Mouse (Mus musculus): ENCODE data around the gene Med20. TPM values are rescaled to one million over a fixed set of nuclear protein-coding genes. Genes with fewer than 3 reads are reported as not detected.
A peak's percentile ranks its signal among the peaks of the same experiment; 100 is the strongest.

Gene Med20
- total and polyA plus RNA-seq, 3 experiments, result 45.7 to 62.6 TPM; not detected in 1

DNA sequence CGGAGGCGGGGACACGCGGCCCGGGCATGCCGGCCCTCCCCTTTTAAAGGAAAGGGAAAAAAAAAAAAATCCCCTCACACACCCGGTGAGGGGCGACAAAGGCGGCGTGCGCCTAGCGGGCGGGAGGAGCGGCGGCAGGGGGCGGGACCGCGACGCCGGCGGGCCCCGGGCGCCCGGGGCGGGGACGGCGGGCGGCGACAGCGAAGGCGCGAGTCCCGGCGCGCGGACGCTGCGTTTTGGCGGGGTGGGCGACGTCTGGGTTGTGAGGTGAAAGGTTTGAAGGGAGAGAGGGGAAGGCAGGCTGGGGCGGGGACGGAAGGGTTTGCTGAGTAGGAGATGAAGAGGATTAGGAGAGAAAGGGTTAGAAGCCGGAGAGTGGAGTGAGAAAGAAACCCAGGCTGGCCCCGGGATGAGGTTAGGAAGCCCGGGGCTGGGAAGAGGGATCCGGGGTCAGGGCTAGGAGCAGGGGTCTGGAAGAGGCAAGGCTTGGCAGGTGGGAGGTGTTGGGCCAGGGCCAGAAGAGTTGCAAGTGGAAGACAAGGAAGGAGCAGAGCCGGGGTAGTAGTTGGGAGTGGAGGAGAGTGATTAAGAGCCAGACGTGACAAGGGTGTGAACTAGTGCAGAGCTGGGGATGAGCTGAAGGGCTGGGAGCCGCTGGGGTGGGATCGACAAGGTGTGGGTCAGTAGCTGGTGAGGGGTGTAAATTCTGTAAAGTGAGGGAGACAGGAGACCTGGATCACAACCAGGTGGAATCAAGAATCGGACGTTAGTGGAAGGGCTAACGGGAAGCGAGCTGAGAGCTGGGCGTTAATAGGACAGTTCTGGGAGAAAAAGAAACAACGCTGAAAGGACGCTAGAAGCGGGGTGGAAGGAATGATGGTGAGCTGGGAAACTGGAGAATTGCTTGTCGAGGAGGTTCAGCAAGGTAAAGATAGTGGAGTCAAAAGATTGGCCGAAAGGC lies 18.6 kb downstream of the Med20 start:
- peak; percentile 72 for DNase-seq (ENCODE audit: low read depth, low spot score)
- H3K36me3 ChIP-seq (ENCODE audit: control insufficient read depth in 1 of 2, insufficient read depth in 2 of 2, low read length in 2 of 2), result peaks cover 0 to 28% of the 10 kb centered on the region in 2 experiments

DNA sequence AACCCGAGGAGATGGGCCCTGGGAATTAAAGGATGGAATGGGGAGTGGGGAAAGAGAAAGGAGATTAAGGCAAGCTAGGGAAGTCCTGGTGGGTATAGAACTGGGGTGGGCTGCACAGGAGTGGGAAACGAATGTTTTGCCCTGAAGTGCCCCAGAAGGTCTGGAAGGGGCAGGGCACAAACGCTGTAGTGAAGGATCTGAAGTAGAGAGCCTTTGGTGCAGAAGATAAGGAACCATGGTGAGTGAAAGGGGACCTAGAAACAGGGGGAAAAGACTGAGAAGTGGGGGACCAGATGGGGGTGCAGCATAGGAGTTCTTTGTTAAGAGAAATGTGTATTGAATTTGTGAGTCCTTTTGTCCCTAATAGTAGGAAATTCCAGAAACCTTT lies 19.3 kb downstream of the Med20 start, which contains the start of gene Usp49:
Gene Usp49, plus strand, starts transcription at position 13 of the 388 bp plus-strand sequence.
- H3K4me3 ChIP-seq (ENCODE audit: control insufficient read depth in 1 of 2, insufficient read depth in 1 of 2, low read depth in 2 of 2, low read length in 2 of 2), result peak within 1 kb of the TSS; percentile 79 to 93
- no peaks in the 10 kb centered on the region for H3K9me3 ChIP-seq (replicated peaks; ENCODE audit: insufficient read depth, low read length)
- peak within 1 kb of the TSS; percentile 93 for H3K27ac ChIP-seq (ENCODE audit: control insufficient read depth, low read depth, low read length)
- H3K27me3 ChIP-seq (ENCODE audit: control insufficient read depth in 1 of 2, insufficient read depth in 2 of 2, low read length in 2 of 2), result no peaks in the 10 kb centered on the region
- peak; percentile 64 for DNase-seq (ENCODE audit: low read depth, low spot score)
- H3K36me3 ChIP-seq (ENCODE audit: control insufficient read depth in 1 of 2, insufficient read depth in 2 of 2, low read length in 2 of 2), result peaks cover 2 to 28% of the 10 kb centered on the region in 2 experiments; a peak in 3 of 4 replicates
- TF ChIP-seq HCFC1 (IDR thresholded peaks at IDR 0.05; ENCODE audit: low read depth, low read length) (no peak), ETS1 (IDR thresholded peaks at IDR 0.05; ENCODE audit: low read depth, low read length) (no peak), POLR2AphosphoS5 (IDR thresholded peaks at IDR 0.05; ENCODE audit: borderline replicate concordance, low read depth, low read length) (no peak), CTCF (IDR thresholded peaks at IDR 0.05 in 2 of 3, conservative IDR thresholded peaks at IDR 0.05 in 1 of 3; ENCODE audit: control insufficient read depth in 1 of 3, insufficient read depth in 1 of 3, low read depth in 2 of 3, low read length in 3 of 3, poor library complexity in 1 of 3, severe bottlenecking in 1 of 3) (no peak), MXI1 (IDR thresholded peaks at IDR 0.05; ENCODE audit: low read depth, low read length) (no peak), RAD21 (IDR thresholded peaks at IDR 0.05; ENCODE audit: low read depth, low read length) (no peak), UBTF (IDR thresholded peaks at IDR 0.05; ENCODE audit: borderline replicate concordance, insufficient read depth, low read depth, low read length) (no peak), JUND (IDR thresholded peaks at IDR 0.05; ENCODE audit: low read depth, low read length) (no peak), ZNF384 (IDR thresholded peaks at IDR 0.05; ENCODE audit: low read depth, low read length) (no peak), TAL1 (IDR thresholded peaks at IDR 0.05; ENCODE audit: low read length) (peak; percentile 14; the same call in 1 of the 2 replicates), CHD1 (IDR thresholded peaks at IDR 0.05; ENCODE audit: low read depth, low read length) (no peak), GATA1 (IDR thresholded peaks at IDR 0.05; ENCODE audit: low read depth, low read length) (peak; percentile 49), TCF12 (IDR thresholded peaks at IDR 0.05; ENCODE audit: low read depth, low read length) (no peak), SMC3 (IDR thresholded peaks at IDR 0.05; ENCODE audit: low read depth, low read length) (no peak), E2F4 (IDR thresholded peaks at IDR 0.05; ENCODE audit: borderline replicate concordance, low read depth, low read length) (no peak)
- H3K9ac ChIP-seq (ENCODE audit: control insufficient read depth, low read depth, low read length, poor library complexity, severe bottlenecking), result peak within 1 kb of the TSS; percentile 87
- H3K79me2 ChIP-seq (ENCODE audit: control insufficient read depth, insufficient read depth, low read length, poor library complexity), result peaks cover 19% of the 10 kb centered on the region
- H3K4me1 ChIP-seq (ENCODE audit: control insufficient read depth in 1 of 2, insufficient read depth in 2 of 2, low read length in 2 of 2), result peaks cover 11 to 29% of the 10 kb centered on the region in 2 experiments

More for the DNA sequence above, 18.6 kb downstream of the Med20 start:
- H3K27ac ChIP-seq (ENCODE audit: control insufficient read depth, low read depth, low read length), result peak overlapping the region; percentile 93
- H3K4me3 ChIP-seq (ENCODE audit: control insufficient read depth in 1 of 2, insufficient read depth in 1 of 2, low read depth in 2 of 2, low read length in 2 of 2), result peak overlapping the region; percentile 79 to 93
- TF ChIP-seq POLR2A (IDR thresholded peaks at IDR 0.05; ENCODE audit: control insufficient read depth in 1 of 2, insufficient read depth in 1 of 2, low read depth in 1 of 2, low read length in 2 of 2, poor library complexity in 1 of 2) (peak in 1 of 2 experiments; percentile 58; a peak in 1 of 4 replicates), ZNF384 (IDR thresholded peaks at IDR 0.05; ENCODE audit: low read depth, low read length) (peak; percentile 89), TCF12 (IDR thresholded peaks at IDR 0.05; ENCODE audit: low read depth, low read length) (no peak), NELFE (IDR thresholded peaks at IDR 0.05; ENCODE audit: low read depth, low read length) (peak; percentile 18), MXI1 (IDR thresholded peaks at IDR 0.05; ENCODE audit: low read depth, low read length) (peak; percentile 42; the same call in 1 of the 2 replicates)
- peak overlapping the region; percentile 87 for H3K9ac ChIP-seq (ENCODE audit: control insufficient read depth, low read depth, low read length, poor library complexity, severe bottlenecking)
- peaks cover 11 to 29% of the 10 kb centered on the region in 2 experiments for H3K4me1 ChIP-seq (ENCODE audit: control insufficient read depth in 1 of 2, insufficient read depth in 2 of 2, low read length in 2 of 2)
- no peaks in the 10 kb centered on the region for H3K27me3 ChIP-seq (ENCODE audit: control insufficient read depth in 1 of 2, insufficient read depth in 2 of 2, low read length in 2 of 2)
- H3K79me2 ChIP-seq (ENCODE audit: control insufficient read depth, insufficient read depth, low read length, poor library complexity), result peaks cover 19% of the 10 kb centered on the region
- no peaks in the 10 kb centered on the region for H3K9me3 ChIP-seq (replicated peaks; ENCODE audit: insufficient read depth, low read length)
